Mouse (Mus musculus): ENCODE results near the gene Cyth1. TPM values are rescaled to one million over a fixed set of nuclear protein-coding genes. Genes with fewer than 3 reads are reported as not detected.

Cyth1 gene
- 7.2 TPM in 2 replicates for polyA plus RNA-seq (2012; rRNA removed)

GRCm38 (mm10) chr11:118248150-118249011 is at the start of gene Cyth1:
Gene Cyth1, minus strand, starts transcription at chr11:118248592.

GRCm38 (mm10) chr11:118289999-118290889 is 41.9 kb upstream of the Cyth1 start, which contains the start of gene Usp36:
Gene Usp36, minus strand, starts transcription at chr11:118290244.

GRCm38 (mm10) chr11:118130534-118130933 is 117.9 kb downstream of the Cyth1 start, which contains the start of gene Dnah17:
Gene Dnah17, minus strand, starts transcription at chr11:118130634.

Other genes starting within 250 kb of the Cyth1 start
- gene Dnah17, start 118.0 kb downstream of the Cyth1 start, polyA plus RNA-seq (2012; rRNA removed): 1.7 and 3.0 TPM in 2 replicates
- 3.8 and 5.6 TPM in 2 replicates for gene Usp36, start 41.7 kb upstream of the Cyth1 start, polyA plus RNA-seq (2012; rRNA removed)
- 0.02 TPM in 2 replicates for gene Cep295nl, start 93.9 kb upstream of the Cyth1 start, polyA plus RNA-seq (2012; rRNA removed)
- gene Timp2, start 107.1 kb upstream of the Cyth1 start, polyA plus RNA-seq (2012; rRNA removed): 7.5 and 8.4 TPM in 2 replicates
- gene Lgals3bp, start 153.5 kb upstream of the Cyth1 start, polyA plus RNA-seq (2012; rRNA removed): 112 and 135 TPM in 2 replicates
- gene Cant1, start 170.5 kb upstream of the Cyth1 start, polyA plus RNA-seq (2012; rRNA removed): 9.1 and 9.7 TPM in 2 replicates
- 2.6 and 2.9 TPM in 2 replicates for gene C1qtnf1, start 179.6 kb upstream of the Cyth1 start, polyA plus RNA-seq (2012; rRNA removed)
- gene Engase, start 228.2 kb upstream of the Cyth1 start, polyA plus RNA-seq (2012; rRNA removed): 3.7 and 4.1 TPM in 2 replicates